Mouse (Mus musculus) lung, postnatal 0 days (tissue): ENCODE data around the gene Asphd1.

Experiments used
- CTCF ChIP-seq: IDR thresholded peaks from 2 replicates; pipeline ENCODE4 v1.5.1; 2016; ENCODE audit warnings: antibody characterized with exemption, mild to moderate bottlenecking
- EP300 ChIP-seq: IDR thresholded peaks from 2 replicates; pipeline ENCODE4 v1.6.1; 2016; ENCODE audit warnings: antibody characterized with exemption, mild to moderate bottlenecking, control low read depth

- TF ChIP-seq EP300, result no peak
- TF ChIP-seq CTCF, result no peak
Observed at GRCm38 (mm10) chr7:126928384-126929037, 20.9 kb downstream of the Asphd1 start, which contains the start of gene Kctd13.
